Mouse (Mus musculus) kidney, adult 2 months (tissue): ENCODE data around the gene Ninj2. TPM values are rescaled to one million over a fixed set of nuclear protein-coding genes. Genes with fewer than 3 reads are reported as not detected.

ENCODE experiments used
- DNase-seq: peaks from one replicate; pipeline ENCODE4 v3.0.0; 2021
- H3K27ac ChIP-seq: fragments of 200-500 bp; 2 replicates; pipeline ENCODE4 v1.5.1; 2012; ENCODE audit warnings: low read depth, low read length, control low read depth, inconsistent platforms; ENCODE audit not compliant: insufficient read depth
- H3K27me3 ChIP-seq: fragments of 200-500 bp; replicated peaks from 2 replicates; pipeline ENCODE4 v1.6.1; 2012; ENCODE audit warnings: mild to moderate bottlenecking, moderate library complexity, low read length, inconsistent platforms; ENCODE audit not compliant: control insufficient read depth, insufficient read depth
- H3K36me3 ChIP-seq: fragments of 200-500 bp; 2 replicates; pipeline ENCODE4 v1.6.1; 2012; ENCODE audit warnings: mild to moderate bottlenecking, moderate library complexity, low read length, inconsistent platforms; ENCODE audit not compliant: control insufficient read depth, insufficient read depth
- H3K4me1 ChIP-seq: fragments of 200-500 bp; 2 replicates; pipeline ENCODE4 v1.6.1; 2011; ENCODE audit warnings: low read length; ENCODE audit not compliant: control insufficient read depth, insufficient read depth
- H3K4me3 ChIP-seq: fragments of 200-500 bp; 2 replicates; pipeline ENCODE4 v1.5.1; 2011; ENCODE audit warnings: mild to moderate bottlenecking, low read depth, low read length, control low read depth; ENCODE audit not compliant: insufficient read depth
- CTCF ChIP-seq: fragments of 200-500 bp; conservative IDR thresholded peaks from 2 replicates; pipeline ENCODE4 v1.5.1; 2011; ENCODE audit warnings: low read depth, mild to moderate bottlenecking, control low read depth, low read length, moderate library complexity, mixed read lengths; ENCODE audit not compliant: insufficient read depth, insufficient read length
- POLR2A ChIP-seq: fragments of 200-500 bp; IDR thresholded peaks from one replicate; pipeline ENCODE4 v1.6.1; 2011; ENCODE audit warnings: low read depth, low read length, control low read depth
- WGBS: fragments of 180-500 bp; shearing (Covaris S2); methylation state at CpG from one replicate; pipeline ENCODE4 v1.1.7; 2018; 5-methylcytosine and 5-hydroxymethylcytosine counted together
- polyA plus RNA-seq: library from polyadenylated mRNA; depleted of rRNA; stranded (reverse); fragments of >200 nt; gene quantifications from 2 replicates; pipeline ENCODE4 v1.2.3, GENCODE M21; 2012

Ninj2 gene
- polyA plus RNA-seq, 1 experiment = not detected

- Histone ChIP-seq H3K36me3 (no peaks in the 10 kb centered on the region), H3K4me1 (no peaks in the 10 kb centered on the region), H3K27ac (no peak overlapping the region), H3K4me3 (no peak overlapping the region), H3K27me3 (no peaks in the 10 kb centered on the region)
- WGBS = 27% methylated on average over 9 of the region's 9 CpGs
- no peak for TF ChIP-seq POLR2A
- no peak for TF ChIP-seq CTCF
- DNase-seq = peak; percentile 83
Observed at GRCm38 (mm10) chr6:120159133-120159901, 66.2 kb downstream of the Ninj2 start.

GRCm38 (mm10) chr6:120162928-120163327 lies 69.8 kb downstream of the Ninj2 start:
- Histone ChIP-seq H3K27me3 (no peaks in the 10 kb centered on the region), H3K4me3 (no peak overlapping the region), H3K4me1 (no peaks in the 10 kb centered on the region), H3K27ac (no peak overlapping the region), H3K36me3 (no peaks in the 10 kb centered on the region)
- WGBS = 81% methylated on average over 6 of the region's 6 CpGs
- DNase-seq = no peak
- TF ChIP-seq CTCF = no peak
- TF ChIP-seq POLR2A = no peak

- 87% methylated on average over 4 of the region's 4 CpGs for WGBS
- no peak overlapping the region for H3K4me3 ChIP-seq
- no peak for DNase-seq
Observed at GRCm38 (mm10) chr6:120164765-120165164, 71.6 kb downstream of the Ninj2 start.

GRCm38 (mm10) chr6:120167574-120167973 lies 74.4 kb downstream of the Ninj2 start:
- H3K27me3 ChIP-seq = no peaks in the 10 kb centered on the region
- no peak for DNase-seq
- TF ChIP-seq CTCF (no peak), POLR2A (no peak)
- no peak overlapping the region for H3K4me3 ChIP-seq
- no peaks in the 10 kb centered on the region for H3K4me1 ChIP-seq
- no peaks in the 10 kb centered on the region for H3K36me3 ChIP-seq
- H3K27ac ChIP-seq = no peak overlapping the region
- WGBS = 69% methylated on average over 4 of the region's 4 CpGs

More at GRCm38 (mm10) chr6:120164765-120165164, 71.6 kb downstream of the Ninj2 start:
- Histone ChIP-seq H3K4me1 (no peaks in the 10 kb centered on the region), H3K27ac (no peak overlapping the region), H3K36me3 (no peaks in the 10 kb centered on the region), H3K27me3 (no peaks in the 10 kb centered on the region)
- no peak for TF ChIP-seq POLR2A
- no peak for TF ChIP-seq CTCF

- Histone ChIP-seq H3K36me3 (no peaks in the 10 kb centered on the region), H3K27ac (no peak overlapping the region), H3K4me1 (peaks cover 10% of the 10 kb centered on the region), H3K27me3 (no peaks in the 10 kb centered on the region), H3K4me3 (no peak overlapping the region)
- 85% methylated on average over 8 of the region's 8 CpGs for WGBS
- TF ChIP-seq CTCF = no peak
- TF ChIP-seq POLR2A = no peak
- DNase-seq = no peak
Observed at GRCm38 (mm10) chr6:120172294-120173017, 79.3 kb downstream of the Ninj2 start.

- DNase-seq = peak; percentile 82
- WGBS = 46% methylated on average over 6 of the region's 6 CpGs
- H3K27ac ChIP-seq = peak overlapping the region; percentile 12; the same call in 1 of the 2 replicates
Observed at GRCm38 (mm10) chr6:120174028-120174601, 81.0 kb downstream of the Ninj2 start.

GRCm38 (mm10) chr6:120174602-120175115 lies 81.5 kb downstream of the Ninj2 start:
- no peak for DNase-seq
- H3K4me3 ChIP-seq = no peak overlapping the region
- H3K4me1 ChIP-seq = peaks cover 10% of the 10 kb centered on the region
- H3K27ac ChIP-seq = peak overlapping the region; percentile 12; the same call in 1 of the 2 replicates
- H3K27me3 ChIP-seq = no peaks in the 10 kb centered on the region
- no peaks in the 10 kb centered on the region for H3K36me3 ChIP-seq
- no peak for TF ChIP-seq CTCF
- TF ChIP-seq POLR2A = no peak
- 52% methylated on average over 7 of the region's 7 CpGs for WGBS

More at GRCm38 (mm10) chr6:120174028-120174601, 81.0 kb downstream of the Ninj2 start:
- TF ChIP-seq CTCF (no peak), POLR2A (no peak)
- peaks cover 10% of the 10 kb centered on the region for H3K4me1 ChIP-seq
- no peaks in the 10 kb centered on the region for H3K36me3 ChIP-seq
- no peak overlapping the region for H3K4me3 ChIP-seq
- no peaks in the 10 kb centered on the region for H3K27me3 ChIP-seq
